Mouse (Mus musculus) layer of hippocampus, adult 11-12 months (tissue): Measurements from ENCODE around the gene C2.
"Not testable (repeated sequence)": the region's sequence is repeated elsewhere in the genome, so short reads cannot be mapped to it uniquely, and the experiment has no call there.

Experiments used
- DNase-seq: peaks from one replicate; pipeline ENCODE4 v3.0.0; 2022; ENCODE audit warnings: low spot score

Gene C2

DNA sequence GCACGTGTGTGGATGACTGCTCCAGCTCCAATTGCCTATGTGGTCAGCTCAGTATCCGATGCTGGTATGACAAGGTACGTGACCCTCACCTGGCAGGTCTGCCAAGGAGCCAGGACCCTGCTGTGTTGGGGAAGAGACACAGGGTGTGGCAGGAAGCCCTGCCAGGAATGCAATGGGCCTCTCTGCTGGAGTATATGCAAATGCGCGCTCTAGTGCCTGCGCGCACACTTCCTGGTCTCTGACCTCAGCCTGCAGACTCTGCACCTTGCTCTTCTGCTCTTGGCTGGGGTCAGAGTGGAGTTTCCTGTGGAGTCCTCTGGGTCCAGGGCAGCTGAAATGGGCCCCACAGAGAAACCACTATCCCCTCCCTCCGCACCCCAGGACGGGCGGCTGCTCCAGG, 12.9 kb upstream of the C2 start:
- DNase-seq: no peak

GRCm38 (mm10) chr17:34902895-34903294, 4.8 kb upstream of the C2 start:
- no peak for DNase-seq

DNA sequence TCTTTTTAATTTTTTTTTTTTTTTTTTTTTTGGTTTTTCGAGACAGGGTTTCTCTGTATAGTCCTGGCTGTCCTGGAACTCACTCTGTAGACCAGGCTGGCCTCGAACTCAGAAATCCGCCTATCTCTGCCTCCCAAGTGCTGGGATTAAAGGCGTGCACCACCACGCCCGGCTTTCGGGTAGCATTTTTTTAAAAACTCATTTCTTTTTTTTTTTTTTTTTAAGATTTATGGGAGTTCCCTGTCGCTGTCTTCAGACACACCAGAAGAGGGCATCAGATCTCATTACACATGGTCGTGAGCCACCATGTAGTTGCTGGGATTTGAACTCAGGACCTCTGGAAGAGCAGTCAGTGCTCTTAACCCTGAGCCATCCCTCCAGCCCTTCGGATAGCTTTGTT, 3.9 kb upstream of the C2 start:
- DNase-seq: not testable (repeated sequence)

- not testable (repeated sequence) for DNase-seq
Measured at GRCm38 (mm10) chr17:34900826-34901225, 2.8 kb upstream of the C2 start.

DNA sequence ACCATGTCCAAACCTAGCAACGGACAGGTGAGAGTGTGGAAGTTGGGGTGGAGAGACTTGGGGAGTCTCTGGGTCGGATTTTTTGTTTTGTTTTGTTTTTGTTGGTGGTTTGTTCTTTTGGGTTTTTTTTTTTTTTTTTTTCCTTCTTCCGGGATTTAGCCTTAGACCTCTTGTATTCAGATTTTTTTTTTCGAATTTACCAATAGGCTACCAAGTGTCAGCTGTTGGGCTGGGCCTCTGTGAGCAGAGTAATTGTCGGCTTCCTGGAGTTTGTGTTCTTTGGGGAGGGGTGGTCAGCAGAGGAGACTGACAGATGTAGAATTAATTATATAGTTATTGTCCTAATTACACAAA, 1.8 kb upstream of the C2 start:
- no peak for DNase-seq

GRCm38 (mm10) chr17:34899053-34899889, 1.2 kb upstream of the C2 start:
- peak; percentile 32 for DNase-seq

GRCm38 (mm10) chr17:34898706-34899052, 614 bp upstream of the C2 start:
- no peak for DNase-seq

GRCm38 (mm10) chr17:34897373-34898159, 499 bp downstream of the C2 start:
- DNase-seq: peak; percentile 67

- DNase-seq: no peak
Measured at GRCm38 (mm10) chr17:34896366-34896765, 1.7 kb downstream of the C2 start.

GRCm38 (mm10) chr17:34895724-34896123, 2.3 kb downstream of the C2 start:
- no peak for DNase-seq

- DNase-seq: peak; percentile 61
Measured at GRCm38 (mm10) chr17:34894801-34895530, 3.1 kb downstream of the C2 start.

- DNase-seq: peak; percentile 94
Measured at GRCm38 (mm10) chr17:34894074-34894597, 3.9 kb downstream of the C2 start.

DNA sequence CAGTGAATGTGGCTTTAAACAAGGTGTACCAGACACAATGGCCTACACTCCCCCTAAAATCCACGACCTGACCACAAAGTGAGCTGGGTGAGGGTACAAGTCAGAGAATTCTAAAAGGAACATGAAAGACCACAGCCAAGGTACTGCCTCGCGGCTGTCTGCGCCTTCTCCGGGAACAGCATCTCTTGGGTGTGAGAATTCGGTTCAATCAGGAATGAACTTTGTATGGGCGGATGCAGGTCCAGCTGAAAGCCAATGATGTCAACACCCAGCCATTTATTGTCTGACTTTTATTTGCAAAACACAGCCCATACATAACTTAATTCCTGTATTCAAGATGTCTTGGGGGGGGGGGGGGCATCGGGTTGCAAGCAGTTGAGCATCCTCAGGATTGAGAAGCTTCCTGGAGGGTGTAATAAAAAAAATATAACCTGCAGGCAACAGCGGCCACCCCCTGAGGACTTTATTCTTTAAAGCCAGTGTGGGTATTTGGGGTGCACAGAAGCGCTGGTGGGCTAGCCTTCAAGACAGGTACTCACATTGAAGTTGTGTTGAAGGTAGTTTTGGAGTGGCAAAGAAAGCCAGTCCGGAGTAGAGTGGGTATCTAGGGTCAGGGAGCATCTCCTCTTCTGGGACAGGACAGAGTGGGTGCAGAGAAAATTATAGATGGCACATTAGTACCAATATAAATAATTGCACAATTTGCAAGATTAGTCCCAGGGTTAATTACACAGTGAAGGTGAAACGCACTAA, 4.8 kb downstream of the C2 start:
- DNase-seq: no peak

- no peak for DNase-seq
Measured at GRCm38 (mm10) chr17:34891377-34891776, 6.7 kb downstream of the C2 start.

DNA sequence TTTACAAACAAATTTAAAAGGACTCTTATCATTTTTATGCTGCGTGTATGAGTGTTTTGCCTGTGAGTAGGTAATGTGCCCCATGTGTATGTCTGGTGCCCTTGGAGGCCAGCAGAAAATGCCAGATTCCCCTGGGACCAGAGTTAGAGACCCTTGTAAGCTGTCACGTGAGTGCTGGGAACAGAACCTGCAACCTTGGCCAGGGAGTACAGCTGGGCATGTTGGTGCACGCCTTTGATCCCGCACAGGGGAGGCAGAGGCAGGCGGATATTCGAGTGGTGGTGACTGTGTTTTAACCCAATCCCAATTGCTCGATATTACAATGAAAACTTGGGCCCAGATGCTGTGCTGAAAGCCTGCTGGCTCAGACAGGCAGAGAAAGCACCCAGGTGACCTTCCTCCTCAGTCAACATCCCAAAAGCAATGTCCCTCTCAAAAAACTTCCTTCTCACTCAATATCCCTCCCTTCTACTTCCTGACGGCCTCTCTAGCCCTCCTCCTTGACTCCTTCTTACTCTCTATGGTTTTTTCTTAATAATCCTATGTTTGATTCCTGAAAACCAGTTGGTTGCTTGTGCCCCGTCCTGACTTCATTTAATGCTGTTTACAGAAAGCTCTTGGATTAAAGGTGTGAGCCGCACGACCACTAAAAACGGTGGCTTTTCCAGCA, 7.9 kb downstream of the C2 start:
- DNase-seq: no peak

DNA sequence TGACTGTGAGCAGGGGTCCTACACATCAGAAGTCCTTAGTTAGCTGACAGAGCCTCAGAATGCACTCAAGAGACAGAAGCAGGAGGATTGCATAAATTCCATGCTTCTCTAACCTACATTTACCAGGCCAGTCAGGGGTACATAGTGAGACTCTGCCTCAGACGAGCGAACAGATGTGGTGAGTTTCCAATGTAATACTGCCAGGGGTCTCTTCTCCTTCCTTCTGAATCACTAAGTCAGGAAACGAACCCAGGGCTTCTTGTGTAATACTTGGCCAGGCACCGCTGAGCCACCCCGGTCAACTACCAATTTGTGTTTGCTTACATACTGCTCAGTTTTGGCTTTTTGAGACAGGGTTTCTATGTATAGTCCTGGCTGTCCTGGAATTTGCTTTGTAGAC, 10.1 kb downstream of the C2 start:
- no peak for DNase-seq

- DNase-seq: no peak
Measured at GRCm38 (mm10) chr17:34885615-34886014, 12.4 kb downstream of the C2 start.

DNA sequence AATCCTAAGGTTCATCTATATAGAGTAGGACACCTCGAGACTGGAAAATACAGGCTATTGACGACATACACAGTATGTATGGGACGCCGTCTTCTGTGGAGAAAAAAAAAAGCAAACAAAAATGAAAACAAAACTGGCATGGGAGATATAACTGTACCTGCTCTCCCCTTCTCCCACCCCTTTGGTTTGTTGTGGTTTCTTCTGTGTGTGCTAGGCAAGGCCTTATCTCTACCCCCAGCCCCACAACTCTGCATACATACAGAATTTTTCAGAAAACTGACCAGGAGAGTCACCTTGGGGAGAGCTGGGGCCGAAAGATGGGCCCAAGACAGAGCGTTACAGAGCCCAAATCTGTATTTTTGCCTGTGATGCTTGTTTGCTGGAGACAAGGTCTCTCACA, 13.4 kb downstream of the C2 start:
- DNase-seq: no peak

DNA sequence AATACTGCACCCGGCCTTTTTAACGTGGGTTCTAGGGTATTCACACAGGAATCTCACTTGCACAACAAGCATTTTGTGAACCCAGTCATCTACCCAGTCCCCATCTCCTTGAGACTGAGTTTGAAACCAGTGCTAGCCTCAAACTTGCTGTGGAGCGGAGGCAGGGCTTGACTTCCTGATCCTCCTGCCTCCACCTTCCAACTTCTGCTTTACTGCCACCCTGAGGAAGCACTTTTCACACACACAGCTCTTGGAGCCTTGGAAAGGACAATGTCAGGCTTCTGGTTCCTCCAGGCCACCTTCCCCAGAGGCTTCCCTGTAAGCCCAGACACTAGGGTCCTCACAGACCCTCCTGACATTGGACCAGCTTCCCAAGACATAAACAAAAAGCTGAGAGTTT, 14.7 kb downstream of the C2 start:
- DNase-seq: no peak

- DNase-seq: no peak
Measured at GRCm38 (mm10) chr17:34881683-34882310, 16.3 kb downstream of the C2 start, which contains the start of gene Gm20547. Gm20547 (minus strand) TSS chr17:34882042.

GRCm38 (mm10) chr17:34881166-34881565, 16.9 kb downstream of the C2 start:
- DNase-seq: no peak
